Mouse (Mus musculus): ENCODE data around the gene Sh3rf1. TPM values are rescaled to one million over a fixed set of nuclear protein-coding genes. Genes with fewer than 3 reads are reported as not detected.

Gene Sh3rf1
- total and polyA plus RNA-seq, 2 experiments from 2014 or later: 17.9 to 31.3 TPM

GRCm38 (mm10) chr8:61286394-61286793, 62.7 kb downstream of the Sh3rf1 start:
- Histone ChIP-seq H3K4me2 (ENCODE audit: low read depth, low read length) (no peak overlapping the region), H3K9ac (replicated peaks; ENCODE audit: low read length) (no peak overlapping the region), H3K27me3 (ENCODE audit: insufficient read depth, low read length) (no peaks in the 10 kb centered on the region), H3K27ac (no peak overlapping the region), H3K9me3 (ENCODE audit: low read length) (no peaks in the 10 kb centered on the region), H3K4me1 (ENCODE audit: insufficient read depth, low read length) (peaks cover 7% of the 10 kb centered on the region), H3K36me3 (ENCODE audit: insufficient read depth, low read length) (no peaks in the 10 kb centered on the region), H3K4me3 (ENCODE audit: low read length) (no peak overlapping the region)
- no peak for ATAC-seq
- 87% methylated on average over 7 of the region's 7 CpGs for WGBS
- DNase-seq (ENCODE audit: low spot score): no peak
- no peak for TF ChIP-seq CTCF (IDR thresholded peaks at IDR 0.05; ENCODE audit: low read depth)

DNA sequence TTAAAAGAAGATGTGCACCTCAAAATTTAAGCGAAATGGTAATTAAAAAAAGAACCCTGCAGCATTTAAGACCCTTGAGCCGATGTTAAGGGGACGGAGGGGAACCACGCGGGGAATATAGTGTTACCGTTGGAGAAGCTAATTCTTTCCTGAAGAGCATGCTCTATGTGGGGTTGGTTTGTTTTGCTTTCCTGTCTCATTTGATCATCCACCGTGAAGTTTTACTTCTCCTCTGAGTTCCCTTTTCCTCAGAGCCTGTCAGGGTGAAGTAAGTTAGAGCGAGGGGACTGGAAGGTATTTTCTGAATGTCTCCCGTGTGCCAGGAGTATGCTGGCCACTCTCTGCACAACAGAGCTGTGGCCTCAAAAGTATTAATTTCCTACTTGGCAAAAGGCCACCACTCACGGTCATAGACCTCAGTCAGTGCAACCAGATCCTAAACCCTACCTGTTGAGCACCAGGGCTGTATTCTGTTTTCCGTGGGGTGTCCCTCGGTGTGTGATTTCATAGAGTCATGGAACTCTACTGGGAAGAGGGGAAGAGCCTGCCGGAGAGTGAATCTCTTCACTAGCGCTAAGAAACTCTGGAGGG, 63.2 kb downstream of the Sh3rf1 start:
- H3K4me3 ChIP-seq (ENCODE audit: low read length): no peak overlapping the region
- TF ChIP-seq CTCF (IDR thresholded peaks at IDR 0.05; ENCODE audit: low read depth): no peak
- no peak overlapping the region for H3K9ac ChIP-seq (replicated peaks; ENCODE audit: low read length)
- no peaks in the 10 kb centered on the region for H3K36me3 ChIP-seq (ENCODE audit: insufficient read depth, low read length)
- no peak overlapping the region for H3K27ac ChIP-seq
- no peaks in the 10 kb centered on the region for H3K9me3 ChIP-seq (ENCODE audit: low read length)
- no peak for DNase-seq (ENCODE audit: low spot score)
- no peak for ATAC-seq
- WGBS: 77% methylated on average over 14 of the region's 14 CpGs
- H3K4me1 ChIP-seq (ENCODE audit: insufficient read depth, low read length): peaks cover 7% of the 10 kb centered on the region
- no peaks in the 10 kb centered on the region for H3K27me3 ChIP-seq (ENCODE audit: insufficient read depth, low read length)
- no peak overlapping the region for H3K4me2 ChIP-seq (ENCODE audit: low read depth, low read length)

- 0 out of 2 replicates have a peak overlapping the region, but pooled peaks have one; percentile 1 for H3K4me2 ChIP-seq (ENCODE audit: low read depth, low read length)
- no peak overlapping the region for H3K4me3 ChIP-seq (ENCODE audit: low read length)
- WGBS: 47% methylated on average over 11 of the region's 11 CpGs
- ATAC-seq (peak; percentile 62), DNase-seq (ENCODE audit: low spot score) (peak; percentile 68)
- no peaks in the 10 kb centered on the region for H3K36me3 ChIP-seq (ENCODE audit: insufficient read depth, low read length)
- no peaks in the 10 kb centered on the region for H3K27me3 ChIP-seq (ENCODE audit: insufficient read depth, low read length)
- H3K27ac ChIP-seq: peak overlapping the region; percentile 68
- H3K9me3 ChIP-seq (ENCODE audit: low read length): no peaks in the 10 kb centered on the region
- no peak for TF ChIP-seq CTCF (IDR thresholded peaks at IDR 0.05; ENCODE audit: low read depth)
- H3K9ac ChIP-seq (replicated peaks; ENCODE audit: low read length): no peak overlapping the region
- peaks cover 7% of the 10 kb centered on the region for H3K4me1 ChIP-seq (ENCODE audit: insufficient read depth, low read length)
Measured at GRCm38 (mm10) chr8:61288006-61288566, 64.4 kb downstream of the Sh3rf1 start.

DNA sequence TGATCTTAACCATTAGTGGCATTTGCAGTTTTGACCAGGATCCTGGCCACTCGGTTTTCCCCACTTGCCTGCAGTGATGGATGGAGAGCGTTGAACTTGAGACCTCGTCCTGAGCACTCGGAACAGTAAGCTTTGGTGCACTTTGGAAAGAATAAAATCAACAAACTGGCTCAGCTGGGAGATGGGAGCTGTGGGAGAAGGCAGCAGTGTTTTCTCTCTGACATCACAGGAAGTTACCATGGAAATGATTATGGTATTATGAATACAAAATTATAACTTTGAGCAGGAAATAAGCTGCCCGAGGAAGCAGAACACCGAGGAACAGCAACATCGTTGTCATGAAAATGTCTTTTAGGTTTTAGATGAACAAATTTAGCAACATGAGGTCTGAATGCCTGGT, 65.0 kb downstream of the Sh3rf1 start:
- peak; percentile 45; the same call in 1 of the 2 replicates for ATAC-seq
- TF ChIP-seq CTCF (IDR thresholded peaks at IDR 0.05; ENCODE audit: low read depth): no peak
- Histone ChIP-seq H3K9me3 (ENCODE audit: low read length) (no peaks in the 10 kb centered on the region), H3K4me1 (ENCODE audit: insufficient read depth, low read length) (peaks cover 7% of the 10 kb centered on the region), H3K27me3 (ENCODE audit: insufficient read depth, low read length) (no peaks in the 10 kb centered on the region), H3K36me3 (ENCODE audit: insufficient read depth, low read length) (no peaks in the 10 kb centered on the region), H3K9ac (replicated peaks; ENCODE audit: low read length) (no peak overlapping the region), H3K4me3 (ENCODE audit: low read length) (no peak overlapping the region), H3K27ac (peak overlapping the region; percentile 68), H3K4me2 (ENCODE audit: low read depth, low read length) (no peak overlapping the region)
- no peak for DNase-seq (ENCODE audit: low spot score)
- 42% methylated on average over 7 of the region's 7 CpGs for WGBS

- H3K9ac ChIP-seq (replicated peaks; ENCODE audit: low read length): no peak overlapping the region
- no peaks in the 10 kb centered on the region for H3K4me1 ChIP-seq (ENCODE audit: insufficient read depth, low read length)
- no peak for TF ChIP-seq CTCF (IDR thresholded peaks at IDR 0.05; ENCODE audit: low read depth)
- H3K27ac ChIP-seq: 0 out of 2 replicates have a peak overlapping the region, but pooled peaks have one; percentile 29
- H3K9me3 ChIP-seq (ENCODE audit: low read length): no peaks in the 10 kb centered on the region
- H3K27me3 ChIP-seq (ENCODE audit: insufficient read depth, low read length): no peaks in the 10 kb centered on the region
- 0 out of 2 replicates have a peak, but pooled peaks have one; percentile 47 for ATAC-seq
- peak overlapping the region; percentile 19; the same call in 1 of the 2 replicates for H3K4me2 ChIP-seq (ENCODE audit: low read depth, low read length)
- no peaks in the 10 kb centered on the region for H3K36me3 ChIP-seq (ENCODE audit: insufficient read depth, low read length)
- no peak overlapping the region for H3K4me3 ChIP-seq (ENCODE audit: low read length)
- 58% methylated on average over 4 of the region's 4 CpGs for WGBS
- DNase-seq (ENCODE audit: low spot score): no peak
Measured at GRCm38 (mm10) chr8:61295040-61295439, 71.4 kb downstream of the Sh3rf1 start.

DNA sequence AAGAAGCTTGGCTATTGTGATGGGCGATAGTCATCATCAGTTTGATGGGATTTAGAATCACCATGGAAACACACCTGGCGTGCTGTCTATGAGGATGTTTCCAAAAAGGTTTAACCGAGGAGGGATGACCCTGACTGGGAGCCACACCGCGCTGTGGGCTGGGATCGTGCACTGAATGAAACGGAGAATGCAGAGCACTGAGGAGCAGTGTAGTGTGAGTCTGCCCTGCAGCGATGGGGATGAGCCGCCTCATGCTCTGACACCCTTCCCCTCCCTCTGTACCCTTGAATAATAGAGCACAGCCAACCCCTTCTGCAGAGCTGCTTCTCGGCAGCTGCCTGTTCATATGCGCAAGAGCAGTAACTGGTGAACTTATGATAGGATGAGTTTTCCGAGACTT, 71.8 kb downstream of the Sh3rf1 start:
- 21% methylated on average over 12 of the region's 12 CpGs for WGBS
- ATAC-seq (peak; percentile 86), DNase-seq (ENCODE audit: low spot score) (peak; percentile 63)
- Histone ChIP-seq H3K9me3 (ENCODE audit: low read length) (no peaks in the 10 kb centered on the region), H3K27ac (peak overlapping the region; percentile 29; the same call in 1 of the 2 replicates), H3K4me1 (ENCODE audit: insufficient read depth, low read length) (no peaks in the 10 kb centered on the region), H3K27me3 (ENCODE audit: insufficient read depth, low read length) (no peaks in the 10 kb centered on the region), H3K9ac (replicated peaks; ENCODE audit: low read length) (no peak overlapping the region), H3K4me2 (ENCODE audit: low read depth, low read length) (peak overlapping the region; percentile 19; the same call in 1 of the 2 replicates), H3K36me3 (ENCODE audit: insufficient read depth, low read length) (no peaks in the 10 kb centered on the region), H3K4me3 (ENCODE audit: low read length) (no peak overlapping the region)
- no peak for TF ChIP-seq CTCF (IDR thresholded peaks at IDR 0.05; ENCODE audit: low read depth)

GRCm38 (mm10) chr8:61298828-61299227, 75.2 kb downstream of the Sh3rf1 start:
- no peak for ATAC-seq
- Histone ChIP-seq H3K36me3 (ENCODE audit: insufficient read depth, low read length) (no peaks in the 10 kb centered on the region), H3K9ac (replicated peaks; ENCODE audit: low read length) (no peak overlapping the region), H3K4me3 (ENCODE audit: low read length) (no peak overlapping the region), H3K4me1 (ENCODE audit: insufficient read depth, low read length) (no peaks in the 10 kb centered on the region; the same call in 1 of the 2 replicates), H3K4me2 (ENCODE audit: low read depth, low read length) (no peak overlapping the region), H3K9me3 (ENCODE audit: low read length) (no peaks in the 10 kb centered on the region), H3K27me3 (ENCODE audit: insufficient read depth, low read length) (no peaks in the 10 kb centered on the region), H3K27ac (no peak overlapping the region)
- WGBS: 46% methylated on average over 4 of the region's 4 CpGs
- TF ChIP-seq CTCF (IDR thresholded peaks at IDR 0.05; ENCODE audit: low read depth): no peak
- no peak for DNase-seq (ENCODE audit: low spot score)
